Comparison of ENCODE assay signal across 8 mouse cellular contexts in the genomic region with DNA sequence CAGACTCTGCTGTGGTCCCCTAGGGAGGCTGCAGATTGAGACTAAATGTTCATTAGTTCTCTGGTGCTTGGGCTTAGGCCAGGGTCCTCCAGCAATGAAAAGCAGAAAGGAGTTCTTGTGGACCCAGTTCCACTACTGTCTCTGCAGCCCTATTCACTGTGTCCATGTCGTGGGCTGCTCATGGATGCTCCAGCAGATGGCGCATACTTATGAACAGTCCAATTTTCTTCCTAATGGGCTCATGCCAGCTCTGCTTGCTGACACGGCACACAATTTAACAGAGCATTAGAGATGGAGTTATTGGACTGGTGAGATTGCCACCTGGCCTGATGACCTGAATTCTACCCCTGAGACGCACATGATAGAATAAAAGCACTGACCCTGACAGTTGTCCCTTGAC. TPM values are rescaled to one million over a fixed set of nuclear protein-coding genes. Genes with fewer than 3 reads are reported as not detected.
DNase-seq lines count a peak whose midpoint lies in the region; ATAC-seq and TF ChIP-seq lines count a peak whose summit lies in the region.

No protein-coding gene starts in this region.

- peaks cover 10% of the 10 kb centered on the region for H3K27me3 ChIP-seq in embryonic facial prominence, embryonic 10.5 days (replicated peaks; ENCODE audit: low read depth, poor library complexity, severe bottlenecking)
- no peaks in the 10 kb centered on the region for H3K27me3 ChIP-seq in liver, embryonic 14.5 days (ENCODE audit: control insufficient read depth, insufficient read depth, low read length)

- H3K4me1 ChIP-seq in embryonic facial prominence, embryonic 10.5 days, result peaks cover 1% of the 10 kb centered on the region; the same call in 1 of the 2 replicates
- no peaks in the 10 kb centered on the region for H3K4me1 ChIP-seq in liver, embryonic 14.5 days (replicated peaks; ENCODE audit: control insufficient read depth in 2 of 2, insufficient read depth in 2 of 2, low read length in 1 of 2)

- TF ChIP-seq CTCF in liver, embryonic 14.5 days (IDR thresholded peaks at IDR 0.05; ENCODE audit: low read depth), result peak; percentile 38; the same call in 1 of the 2 replicates

- no peak for ATAC-seq in liver, embryonic 14.5 days (ENCODE audit: insufficient read depth)

- no peak overlapping the region for H3K9ac ChIP-seq in liver, embryonic 14.5 days (replicated peaks)

- peak; percentile 26 to 48 for DNase-seq in heart, postnatal 14 days
- no peak for DNase-seq in heart, adult 11 months
- DNase-seq in R1 (ENCODE audit: low read depth, low spot score), result peak; percentile 47
- peak; percentile 43 for DNase-seq in embryonic facial prominence, embryonic 10.5 days (ENCODE audit: low spot score)
- peak; percentile 38 for DNase-seq in kidney, adult 9 months
- DNase-seq in liver, embryonic 14.5 days (ENCODE audit: low read depth in 3 of 3, low spot score in 3 of 3), result no peak
- DNase-seq in right cerebral cortex, adult 18-20 months, result peak; percentile 79
- DNase-seq in urinary bladder, adult 18-20 months (ENCODE audit: low spot score in 2 of 2), result no peak

- H3K27ac ChIP-seq in embryonic facial prominence, embryonic 10.5 days (replicated peaks), result no peak overlapping the region
- H3K27ac ChIP-seq in liver, embryonic 14.5 days, result no peak overlapping the region

- TF ChIP-seq EP300 in liver, embryonic 14.5 days (IDR thresholded peaks at IDR 0.05; ENCODE audit: low read depth), result no peak

- H3K9me3 ChIP-seq in embryonic facial prominence, embryonic 10.5 days, result no peaks in the 10 kb centered on the region
- H3K9me3 ChIP-seq in liver, embryonic 14.5 days (ENCODE audit: control insufficient read depth, low read length), result no peaks in the 10 kb centered on the region

- H3K4me2 ChIP-seq in liver, embryonic 14.5 days (ENCODE audit: low read depth), result no peak overlapping the region

- no peak overlapping the region for H3K4me3 ChIP-seq in embryonic facial prominence, embryonic 10.5 days
- no peak overlapping the region for H3K4me3 ChIP-seq in liver, embryonic 14.5 days (ENCODE audit: insufficient read depth in 1 of 2, low read depth in 2 of 2, low read length in 2 of 2)

- H3K36me3 ChIP-seq in embryonic facial prominence, embryonic 10.5 days (replicated peaks), result no peaks in the 10 kb centered on the region
- no peaks in the 10 kb centered on the region for H3K36me3 ChIP-seq in liver, embryonic 14.5 days (replicated peaks; ENCODE audit: control insufficient read depth, insufficient read depth, low read depth)

- 50% methylated on average over 4 of the region's 4 CpGs for WGBS in embryonic facial prominence, embryonic 10.5 days
- 51% methylated on average over 4 of the region's 4 CpGs for WGBS in liver, embryonic 14.5 days (ENCODE audit: insufficient replicate concordance)

- intact Hi-C loops in heart, postnatal 14 days (cut with DNase I), result loop anchor here (1.0 to 10.0 kb wide), 6 partner anchors 168 to 1203 kb away; a partner anchor contains a TSS

RNA-seq across cellular contexts. Expression of a gene that starts 28.3 kb away (rescaled TPM):
- not detected for total RNA-seq in heart, postnatal 14 days (2021)
- not detected in 2 replicates for polyA plus RNA-seq in embryonic facial prominence, embryonic 10.5 days (2016; fragmentation: Nextera tagmentation; extraction: Ambion mirVana)
- 0.01 TPM in 1 of 2 replicates, not detected in the other for polyA plus RNA-seq in liver, embryonic 14.5 days (2012; rRNA removed)
- not detected in 2 replicates for polyA plus RNA-seq in liver, embryonic 14.5 days (2014; fragmentation: Nextera tagmentation; extraction: Ambion mirVana)

Comparison
In these comparisons a context has a peak if more than half of its experiments do, and no peak if none do; other contexts are left out.
1. DNase-seq: peak in heart, postnatal 14 days (2 of 2), R1 (single experiment), embryonic facial prominence, embryonic 10.5 days (single experiment), kidney, adult 9 months (single experiment) and right cerebral cortex, adult 18-20 months (single experiment); none in heart, adult 11 months (single experiment), liver, embryonic 14.5 days (0 of 3) and urinary bladder, adult 18-20 months (0 of 2).